Mouse (Mus musculus) heart, adult 2 months (tissue): ENCODE results near the gene Myocos.

Source experiments
- CTCF ChIP-seq: fragments of 200-600 bp; IDR thresholded peaks from 2 replicates; pipeline ENCODE4 v1.8.1; 2022; ENCODE audit warnings: antibody characterized with exemption, mild to moderate bottlenecking, moderate library complexity
- EP300 ChIP-seq: fragments of 200-500 bp; IDR thresholded peaks from 2 replicates; pipeline ENCODE4 v1.6.1; 2011; ENCODE audit warnings: low read depth, low read length, control low read depth; ENCODE audit not compliant: insufficient read depth
- POLR2A ChIP-seq: fragments of 200-500 bp; IDR thresholded peaks from 2 replicates; pipeline ENCODE4 v1.6.1; 2011; ENCODE audit warnings: mild to moderate bottlenecking, low read depth, low read length, control low read depth; ENCODE audit not compliant: insufficient read depth

DNA sequence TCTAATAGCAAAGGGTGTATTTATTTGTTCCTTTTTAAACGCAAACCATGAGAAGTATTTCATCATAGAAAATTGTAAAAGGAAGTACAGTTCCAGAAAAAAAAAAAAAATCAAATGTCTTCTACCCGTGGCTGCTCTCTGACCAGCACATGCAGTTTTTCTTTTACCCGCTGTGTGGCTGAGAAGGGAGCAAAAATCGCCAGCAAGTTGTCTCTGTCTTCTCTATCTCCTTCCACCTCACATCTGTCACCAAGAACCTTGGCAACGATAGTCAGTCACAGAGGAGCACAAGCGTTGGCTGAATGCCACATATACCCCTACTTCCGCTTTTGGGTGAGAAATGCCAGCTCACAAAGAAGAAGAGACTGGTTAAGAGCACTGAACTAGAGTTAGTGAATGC, 32.8 kb downstream of the Myocos start:
- TF ChIP-seq POLR2A (no peak), CTCF (no peak), EP300 (no peak)
